Mouse (Mus musculus) cerebellum, postnatal 25 days (tissue): Measurements from ENCODE around the gene Slc5a11.

Source experiments
- DNase-seq, 2 experiments: peaks; one replicate each; pipeline ENCODE4 v3.0.0; 2021; ENCODE audit warnings: mixed read lengths in 2 of 2

The Slc5a11 gene

DNA sequence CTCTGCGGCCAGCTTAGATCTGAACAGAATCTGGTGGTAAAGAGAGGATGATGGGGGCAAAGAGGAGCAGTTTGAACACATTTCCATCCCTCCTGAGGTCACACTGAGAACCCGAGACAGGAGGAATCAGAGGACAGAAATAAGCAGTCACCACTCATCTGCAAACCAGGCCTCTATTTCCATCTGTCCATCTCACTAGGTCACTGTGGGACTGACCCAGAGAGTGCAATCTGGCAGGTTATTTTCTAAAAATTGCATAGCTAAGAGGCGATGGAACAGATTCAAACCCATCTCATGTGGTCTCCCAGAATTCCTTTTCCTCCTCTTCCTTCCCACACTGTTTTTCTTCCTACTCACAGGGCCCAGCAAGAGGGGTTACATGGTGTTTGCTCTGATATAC is 73.3 kb downstream of the Slc5a11 start:
- DNase-seq: peak; percentile 45 to 49

GRCm38 (mm10) chr7:123289176-123289575 is 74.6 kb downstream of the Slc5a11 start:
- DNase-seq: no peak

DNA sequence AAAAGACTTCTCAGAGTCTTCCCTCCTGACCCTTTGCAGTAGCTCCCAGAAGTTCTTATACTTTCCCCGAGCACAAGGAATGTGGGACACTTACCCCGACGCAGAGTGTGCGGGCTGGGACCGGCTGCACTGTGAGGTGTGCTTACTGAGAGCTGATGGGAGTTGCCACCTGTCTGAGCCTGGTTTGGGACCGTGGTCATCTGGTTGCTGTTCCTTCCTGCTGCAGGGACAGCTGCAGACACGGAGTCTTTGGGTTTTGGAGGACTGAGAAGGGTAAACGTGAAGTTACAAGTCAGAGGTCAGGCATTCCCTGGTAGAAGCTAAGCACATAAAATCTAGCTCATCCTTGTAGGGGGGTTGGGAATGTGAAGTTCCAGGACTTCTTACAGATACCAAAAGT is 77.4 kb downstream of the Slc5a11 start:
- DNase-seq: no peak

DNA sequence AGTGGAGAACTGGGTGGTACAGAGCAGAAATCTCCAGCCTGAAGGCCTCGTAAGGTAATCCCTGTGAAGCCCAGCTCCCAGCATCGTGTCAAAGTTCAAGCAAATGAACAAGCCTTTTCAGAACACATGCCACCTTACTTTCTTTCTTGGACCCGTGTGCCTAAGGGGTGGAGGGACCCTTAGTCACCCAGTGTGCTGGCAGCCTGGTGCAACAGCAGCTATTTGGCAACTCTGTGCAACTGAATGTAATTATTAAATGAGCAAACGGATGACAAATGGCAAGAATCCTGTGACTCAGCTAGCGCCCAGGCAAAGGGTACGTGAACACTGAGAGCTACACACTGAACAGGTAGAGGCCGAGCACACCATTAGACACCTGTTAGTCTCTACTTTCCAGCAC is 79.3 kb downstream of the Slc5a11 start:
- DNase-seq: no peak

GRCm38 (mm10) chr7:123295423-123295822 is 80.8 kb downstream of the Slc5a11 start:
- DNase-seq: no peak

GRCm38 (mm10) chr7:123296097-123296496 is 81.5 kb downstream of the Slc5a11 start:
- DNase-seq: no peak

GRCm38 (mm10) chr7:123298225-123298624 is 83.6 kb downstream of the Slc5a11 start:
- DNase-seq: peak; percentile 40 to 71

DNA sequence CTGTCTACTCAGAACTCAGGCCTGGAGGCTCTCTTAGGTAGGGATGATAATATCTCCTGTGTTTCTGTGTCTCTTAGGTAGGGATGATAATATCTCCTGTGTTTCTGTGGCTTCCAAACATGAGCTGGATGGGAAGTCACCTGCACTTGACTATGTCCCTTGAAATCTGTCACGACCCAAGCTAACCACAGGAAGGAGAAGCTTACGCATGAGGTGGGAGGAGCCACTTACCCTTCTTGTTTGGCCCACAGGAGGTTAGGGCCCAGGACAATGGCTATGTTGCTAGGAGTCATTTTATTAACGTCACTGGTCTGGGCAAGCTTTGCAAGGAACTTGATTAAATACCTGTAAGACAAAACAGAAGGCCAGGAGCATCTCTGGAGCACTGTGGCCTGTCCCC is 85.7 kb downstream of the Slc5a11 start:
- DNase-seq: no peak

DNA sequence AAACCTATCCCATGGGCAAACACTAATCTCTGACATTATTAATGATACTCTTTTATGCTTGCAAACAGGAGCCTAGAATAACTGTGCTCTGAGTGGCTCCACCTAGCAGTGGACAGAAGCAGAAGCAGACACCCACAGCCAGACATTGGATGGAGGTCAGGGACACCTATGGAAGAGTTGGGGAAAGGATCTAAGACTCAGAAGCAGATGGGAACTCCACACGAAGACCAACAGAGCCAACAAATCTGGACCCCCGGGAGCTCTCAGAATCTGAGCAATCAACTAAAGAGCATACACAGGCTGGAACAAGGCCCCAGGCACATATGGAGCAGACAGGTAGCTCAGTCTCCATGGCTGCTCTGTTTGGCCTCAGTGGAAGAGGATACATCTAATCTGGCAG is 90.8 kb downstream of the Slc5a11 start:
- DNase-seq: peak; percentile 71 to 78

GRCm38 (mm10) chr7:123307236-123307635 is 92.7 kb downstream of the Slc5a11 start:
- no peak for DNase-seq

DNA sequence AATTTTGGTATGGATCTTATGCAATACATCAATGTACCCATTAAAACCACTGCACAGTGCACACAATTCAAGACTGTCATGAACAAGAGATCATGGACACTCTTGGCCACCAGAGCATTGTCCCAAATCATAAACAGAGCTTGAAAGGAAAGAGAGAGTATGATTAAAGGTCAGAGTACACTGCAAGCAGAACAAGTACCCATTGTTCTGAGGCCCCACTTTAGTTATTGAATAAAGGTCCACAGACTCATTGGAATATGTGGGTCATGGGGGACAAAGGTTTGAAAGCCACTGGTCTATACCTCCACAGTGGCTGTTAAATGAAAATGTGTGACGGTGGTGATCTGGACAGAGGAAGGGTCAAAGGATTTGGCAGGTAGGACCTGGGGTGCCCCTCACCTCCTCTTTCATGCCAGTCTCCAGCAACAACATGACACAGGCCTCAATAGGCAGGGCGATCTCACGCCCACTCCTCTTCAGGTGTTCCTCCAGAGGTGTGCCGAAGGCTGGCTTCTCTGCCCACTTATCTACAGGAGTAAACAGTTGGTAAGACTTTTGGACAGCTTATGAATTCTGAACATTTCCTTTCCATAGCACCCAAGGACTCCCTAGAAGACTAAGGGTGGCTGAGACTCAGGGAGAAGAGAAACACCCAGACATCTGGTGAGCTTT is 93.4 kb downstream of the Slc5a11 start:
- DNase-seq: no peak

DNA sequence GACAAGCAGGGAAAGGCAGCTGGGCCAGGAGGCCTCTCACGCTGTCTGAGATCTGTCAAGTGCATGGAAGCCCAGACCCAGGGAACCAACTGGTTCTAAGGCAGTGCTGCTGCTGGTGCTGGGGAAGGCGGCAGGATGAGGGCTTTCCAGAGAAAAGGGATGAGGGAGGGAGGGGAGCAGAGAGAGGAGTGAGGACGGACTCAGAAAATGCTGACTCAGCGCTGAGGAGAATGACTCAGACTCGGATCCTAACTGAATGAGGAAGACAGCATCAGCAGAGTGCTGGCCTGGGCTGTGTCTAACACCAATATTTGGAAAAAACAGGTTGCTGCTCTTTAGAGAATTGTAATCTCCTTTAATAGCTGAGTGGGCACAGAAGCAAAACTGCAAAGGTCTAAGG is 97.3 kb downstream of the Slc5a11 start:
- no peak for DNase-seq

DNA sequence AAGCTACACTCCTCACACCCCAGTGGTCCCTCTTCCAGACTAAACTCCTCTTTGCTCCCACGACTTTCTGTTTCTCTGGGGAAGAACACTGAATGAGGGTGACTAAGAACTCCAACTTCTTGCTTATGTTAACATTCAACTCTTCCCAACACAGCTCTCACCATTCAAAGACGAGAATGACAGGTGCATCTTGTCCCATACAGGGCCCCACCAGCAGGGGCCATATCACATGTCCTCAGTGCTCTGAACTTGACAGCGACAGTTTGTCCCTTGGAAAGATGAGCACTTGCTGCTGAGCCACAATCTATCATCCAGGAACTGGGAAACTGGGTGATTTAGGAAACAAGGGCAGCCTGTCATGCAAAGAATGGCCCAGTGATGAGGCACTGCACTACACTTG is 98.2 kb downstream of the Slc5a11 start:
- no peak for DNase-seq

- DNase-seq: no peak
These were observed 108.0 kb downstream of the Slc5a11 start for GRCm38 (mm10) chr7:123322452-123323121.
